In the genomic region with DNA sequence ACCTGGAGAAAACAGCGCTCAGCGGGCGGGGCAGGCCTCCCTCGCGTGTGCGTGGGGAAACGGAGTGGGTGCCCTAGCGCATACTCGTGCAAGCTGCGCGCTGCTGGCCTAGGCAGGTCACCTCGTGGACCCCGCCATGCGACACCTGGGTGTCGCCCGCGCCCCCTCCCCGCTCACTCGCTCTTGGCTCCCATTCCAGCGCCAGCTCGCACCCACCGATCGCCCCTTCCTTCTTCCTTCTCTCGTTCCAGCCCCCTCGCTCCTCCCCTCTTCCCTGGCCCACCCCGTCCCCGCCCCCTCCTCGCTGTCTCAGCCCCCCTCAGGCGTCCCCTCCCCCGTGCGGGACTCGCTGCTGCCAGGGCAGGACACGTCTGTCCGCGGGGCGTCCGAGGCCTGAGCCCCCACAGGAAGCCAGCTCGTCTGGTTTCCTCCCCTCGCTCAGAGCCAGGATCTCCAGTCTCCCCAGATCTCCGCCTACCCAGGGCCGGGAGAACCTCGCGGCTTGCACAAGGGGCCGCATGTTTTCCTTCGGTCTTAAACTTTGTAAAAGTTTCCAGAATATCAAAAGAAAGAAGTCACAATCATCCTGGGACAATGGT, we compare ENCODE assay signal across 7 mouse cellular contexts. TPM values are rescaled to one million over a fixed set of nuclear protein-coding genes. Genes with fewer than 3 reads are reported as not detected.
DNase-seq lines count a peak whose midpoint lies in the region; ATAC-seq and TF ChIP-seq lines count a peak whose summit lies in the region.

No protein-coding gene starts in this region.

- TF ChIP-seq CTCF in kidney, adult 2 months (conservative IDR thresholded peaks at IDR 0.05; ENCODE audit: insufficient read depth, insufficient read length, low read depth, low read length), result no peak

- no peak for DNase-seq in ES-E14 (ENCODE audit: low read depth, low spot score)
- peak; percentile 49 for DNase-seq in adrenal gland, postnatal 25 days
- DNase-seq in gastrocnemius, postnatal 4 days (ENCODE audit: low spot score in 2 of 2), result peak; percentile 45 to 69
- peak; percentile 38 for DNase-seq in kidney, adult 2 months
- peak; percentile 58 for DNase-seq in retina, embryonic 14.5 days (ENCODE audit: low spot score)
- DNase-seq in spleen, postnatal 36 days (ENCODE audit: low spot score in 2 of 2), result no peak

- peak overlapping the region; percentile 77 for H3K9ac ChIP-seq in ES-E14 (ENCODE audit: insufficient read depth, low read depth, low read length, poor library complexity, severe bottlenecking)
- H3K9ac ChIP-seq in lung, embryonic 16.5 days (ENCODE audit: low read length), result peak overlapping the region; percentile 88

- no peaks in the 10 kb centered on the region for H3K27me3 ChIP-seq in kidney, adult 2 months (replicated peaks; ENCODE audit: control insufficient read depth, insufficient read depth, low read length)
- no peaks in the 10 kb centered on the region for H3K27me3 ChIP-seq in lung, embryonic 16.5 days (ENCODE audit: control insufficient read depth, insufficient read depth, low read depth, low read length)

- peak; percentile 87 for ATAC-seq in lung, embryonic 16.5 days (ENCODE audit: low read depth)

- H3K4me2 ChIP-seq in lung, embryonic 16.5 days (ENCODE audit: low read depth, low read length), result peak overlapping the region; percentile 83

- 1% methylated on average over 43 of the region's 45 CpGs for WGBS in kidney, adult 2 months
- under 1% methylated on average over 42 of the region's 45 CpGs for WGBS in lung, embryonic 16.5 days

- no peak overlapping the region for H3K27ac ChIP-seq in ES-E14 (ENCODE audit: insufficient read depth, low read depth, low read length, poor library complexity, severe bottlenecking)
- H3K27ac ChIP-seq in kidney, adult 2 months (ENCODE audit: insufficient read depth, low read depth, low read length), result no peak overlapping the region
- peak overlapping the region; percentile 93 for H3K27ac ChIP-seq in lung, embryonic 16.5 days (ENCODE audit: low read length)

- H3K4me3 ChIP-seq in ES-E14 (ENCODE audit: insufficient read depth in 1 of 2, low read depth in 1 of 2, low read length in 2 of 2, poor library complexity in 1 of 2, severe bottlenecking in 1 of 2), result peak overlapping the region; percentile 69 to 77
- peak overlapping the region; percentile 74 for H3K4me3 ChIP-seq in kidney, adult 2 months (ENCODE audit: insufficient read depth, low read depth, low read length)
- H3K4me3 ChIP-seq in lung, embryonic 16.5 days (ENCODE audit: low read length), result peak overlapping the region; percentile 80

- H3K36me3 ChIP-seq in ES-E14 (ENCODE audit: control insufficient read depth, insufficient read depth, low read length, poor library complexity, severe bottlenecking), result peaks cover 3% of the 10 kb centered on the region; the same call in 1 of the 2 replicates
- no peaks in the 10 kb centered on the region for H3K36me3 ChIP-seq in kidney, adult 2 months (ENCODE audit: control insufficient read depth, insufficient read depth, low read length)
- H3K36me3 ChIP-seq in lung, embryonic 16.5 days (ENCODE audit: control insufficient read depth, insufficient read depth, low read length), result no peaks in the 10 kb centered on the region

- in situ Hi-C loops in ES-E14 (cut with MboI; ENCODE audit: low sequenced_read_pairs in 2 of 2, unreplicated experiment in 2 of 2), result no loop called here

- peaks cover 0 to 11% of the 10 kb centered on the region in 2 experiments; a peak in 2 of 4 replicates for H3K4me1 ChIP-seq in ES-E14 (ENCODE audit: control insufficient read depth in 2 of 2, insufficient read depth in 2 of 2, low read length in 2 of 2, poor library complexity in 1 of 2)
- H3K4me1 ChIP-seq in kidney, adult 2 months (ENCODE audit: control insufficient read depth, insufficient read depth, low read length), result no peaks in the 10 kb centered on the region; the same call in 1 of the 2 replicates
- peaks cover 47% of the 10 kb centered on the region for H3K4me1 ChIP-seq in lung, embryonic 16.5 days (replicated peaks; ENCODE audit: control insufficient read depth, insufficient read depth, low read length)

- H3K9me3 ChIP-seq in ES-E14 (ENCODE audit: control insufficient read depth, insufficient read depth, low read depth, low read length), result no peaks in the 10 kb centered on the region
- H3K9me3 ChIP-seq in lung, embryonic 16.5 days (ENCODE audit: control insufficient read depth, low read length), result no peaks in the 10 kb centered on the region

- no peak for TF ChIP-seq POLR2A in kidney, adult 2 months (IDR thresholded peaks at IDR 0.05; ENCODE audit: low read depth, low read length)

TF ChIP-seq in ES-E14, 5 proteins besides CTCF, POLR2A, EP300 and RAD21:
- TF ChIP-seq HCFC1 (IDR thresholded peaks at IDR 0.05; ENCODE audit: borderline replicate concordance, insufficient read depth, low read length), result no peak
- TF ChIP-seq MAFK (IDR thresholded peaks at IDR 0.05; ENCODE audit: insufficient read depth, low read depth, low read length), result no peak
- no peak for TF ChIP-seq CHD2 (IDR thresholded peaks at IDR 0.05; ENCODE audit: low read depth, low read length)
- no peak for TF ChIP-seq ZC3H11A (IDR thresholded peaks at IDR 0.05; ENCODE audit: borderline replicate concordance, low read depth, low read length)
- TF ChIP-seq ZNF384 (IDR thresholded peaks at IDR 0.05; ENCODE audit: low read depth, low read length), result no peak

RNA-seq across cellular contexts. Expression of a gene that starts 1.4 kb away (rescaled TPM):
- total RNA-seq in ES-E14 (2012; rRNA removed), result 15.6 and 25.0 TPM in 2 replicates
- 2.4 TPM in 1 of 2 replicates, not detected in the other for total RNA-seq in adrenal gland, postnatal 25 days (2021)
- 10 to 100 TPM; 12.0 to 13.0 TPM for total RNA-seq in gastrocnemius, postnatal 4 days (2021)
- polyA plus RNA-seq in kidney, adult 2 months (2012; rRNA removed), result 4.9 and 6.6 TPM in 2 replicates
- polyA plus RNA-seq in lung, embryonic 16.5 days (2015; fragmentation: Nextera tagmentation; extraction: Ambion mirVana), result 18.1 and 22.1 TPM in 2 replicates

Comparison
In these comparisons a context has a peak if more than half of its experiments do, and no peak if none do; other contexts are left out.
1. DNase-seq: peak in adrenal gland, postnatal 25 days (single experiment), gastrocnemius, postnatal 4 days (2 of 2), kidney, adult 2 months (single experiment) and retina, embryonic 14.5 days (single experiment); none in ES-E14 (single experiment) and spleen, postnatal 36 days (0 of 2).
2. Peak in every context shown above with its lines, with median percentiles within 50 percentile points of each other: H3K4me3 ChIP-seq.